Mouse (Mus musculus) left cerebral cortex, postnatal 4 days (tissue): ENCODE data around the gene Efhd1. TPM values are rescaled to one million over a fixed set of nuclear protein-coding genes. Genes with fewer than 3 reads are reported as not detected.

Source experiments
- DNase-seq: peaks from one replicate; pipeline ENCODE4 v3.0.0-alpha.2; 2022
- intact Hi-C: fragments of 180-260 bp; cut with DNase I; formaldehyde crosslinking; loops from one replicate; pipeline ENCODE4 v1.15.1; 2025
- total RNA-seq, 2 experiments: library from RNA; stranded (reverse); gene quantifications; 2 replicates each; pipeline ENCODE4 v1.2.3; 2021

The Efhd1 gene
- total RNA-seq, 2 experiments from 2014 or later: 1.5 to 2.0 TPM

DNA sequence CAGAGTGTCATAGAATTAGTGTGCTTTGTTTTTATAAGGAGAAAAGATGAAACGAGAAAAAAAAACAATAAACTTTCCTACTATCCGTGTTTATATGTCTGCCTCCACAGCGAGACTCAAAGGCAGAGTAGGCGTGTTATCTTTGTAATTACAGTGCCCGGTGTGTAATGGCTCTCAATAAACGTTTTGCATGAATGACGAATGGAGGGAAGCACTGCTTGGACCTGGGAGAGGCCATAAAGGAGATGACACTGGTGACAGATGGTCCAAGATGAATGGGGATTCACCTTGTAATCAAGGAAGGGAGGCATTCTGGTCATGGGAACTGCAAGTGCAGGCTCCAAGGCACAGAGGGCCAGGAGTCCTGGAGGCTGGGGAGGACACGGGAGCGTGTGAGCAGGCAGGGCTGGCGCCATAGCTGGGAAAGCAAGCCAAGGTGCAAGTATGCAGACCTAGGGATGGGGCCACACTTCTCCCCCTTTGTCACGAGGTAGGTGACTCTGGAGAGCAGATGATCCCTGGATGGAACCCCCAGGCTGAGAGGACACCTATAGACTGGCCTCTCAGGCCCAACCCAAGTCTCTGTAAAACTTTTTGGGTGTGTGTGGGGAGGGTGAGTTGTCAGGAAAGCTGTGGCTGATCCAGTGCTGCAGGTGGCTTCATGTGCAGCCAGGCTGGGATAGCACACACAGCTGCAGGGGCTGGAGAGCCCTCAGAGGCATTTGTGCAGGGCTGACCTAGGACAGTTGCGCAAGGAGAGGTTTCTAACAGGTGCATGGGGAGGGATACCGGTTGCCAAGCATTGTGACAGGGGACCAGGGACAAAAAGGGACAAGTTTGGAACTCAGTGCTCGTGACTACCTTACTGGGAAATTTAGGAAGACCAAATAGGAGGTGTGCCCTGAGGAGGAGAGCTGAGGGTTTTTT, 36.5 kb downstream of the Efhd1 start:
- no peak for DNase-seq
- intact Hi-C loops: no loop called here

DNA sequence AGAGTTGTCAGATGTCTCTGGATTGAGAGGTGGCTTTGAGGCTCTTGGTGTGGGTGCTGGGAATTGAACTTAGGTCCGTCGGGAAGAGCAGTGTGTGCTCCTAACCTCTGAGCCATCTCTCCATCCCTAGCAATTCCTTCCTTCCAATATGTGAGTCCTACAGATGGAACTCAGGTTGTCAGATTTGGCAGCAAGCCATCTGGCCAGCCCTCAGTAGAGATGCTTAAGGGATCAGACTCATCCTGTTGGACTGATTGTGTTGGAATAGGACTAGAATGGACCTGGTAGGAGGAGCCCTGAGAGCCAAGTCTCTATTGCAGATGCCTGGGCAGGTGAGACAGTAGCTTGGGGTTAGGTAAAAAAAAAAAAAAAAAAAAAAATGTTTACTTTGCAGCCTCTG, 37.8 kb downstream of the Efhd1 start:
- intact Hi-C loops: no loop called here
- DNase-seq: peak; percentile 73

DNA sequence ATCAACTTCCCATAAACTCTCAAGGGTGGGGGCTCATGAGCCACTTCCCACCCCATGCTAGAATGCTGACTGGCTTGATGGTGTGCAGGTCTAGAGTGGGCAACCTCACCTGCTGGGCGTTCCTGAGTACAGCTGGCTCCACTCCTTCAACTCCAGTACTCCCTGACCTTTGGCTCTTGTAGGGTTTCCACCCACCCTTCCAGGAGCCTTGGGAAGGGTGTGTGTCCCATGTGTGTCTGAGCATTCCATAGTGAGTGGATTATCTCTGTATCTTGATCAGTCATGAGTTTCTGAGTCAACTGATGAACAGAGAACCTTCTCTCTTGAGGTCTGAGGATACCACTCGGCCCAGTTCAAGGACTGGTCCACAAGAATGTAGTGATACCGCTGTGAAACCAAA, 44.8 kb downstream of the Efhd1 start:
- DNase-seq: no peak
- intact Hi-C loops: no loop called here

DNA sequence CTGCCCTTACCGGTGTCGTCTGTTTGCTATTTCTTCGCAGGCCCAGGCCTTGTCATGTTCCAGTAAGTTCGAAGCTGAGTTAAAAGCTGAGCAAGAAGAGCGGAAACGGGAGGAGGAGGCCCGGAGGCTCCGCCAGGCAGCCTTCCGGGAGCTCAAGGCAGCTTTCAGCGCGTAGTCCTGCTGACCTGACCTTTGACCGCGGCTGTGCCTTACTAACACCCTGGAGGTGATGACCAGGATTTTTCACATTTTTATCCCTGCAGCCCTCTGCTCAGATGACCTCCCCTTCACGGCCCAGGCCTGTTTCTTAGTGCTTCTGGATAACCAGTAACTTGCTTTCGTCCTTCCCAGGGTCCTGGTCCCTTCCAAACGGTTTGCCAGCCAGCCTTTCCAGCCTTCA, 45.5 kb downstream of the Efhd1 start:
- intact Hi-C loops: no loop called here

GRCm38 (mm10) chr1:87312681-87313080, 48.5 kb downstream of the Efhd1 start:
- intact Hi-C loops: no loop called here
- no peak for DNase-seq

More for the DNA sequence above, 45.5 kb downstream of the Efhd1 start:
- no peak for DNase-seq

DNA sequence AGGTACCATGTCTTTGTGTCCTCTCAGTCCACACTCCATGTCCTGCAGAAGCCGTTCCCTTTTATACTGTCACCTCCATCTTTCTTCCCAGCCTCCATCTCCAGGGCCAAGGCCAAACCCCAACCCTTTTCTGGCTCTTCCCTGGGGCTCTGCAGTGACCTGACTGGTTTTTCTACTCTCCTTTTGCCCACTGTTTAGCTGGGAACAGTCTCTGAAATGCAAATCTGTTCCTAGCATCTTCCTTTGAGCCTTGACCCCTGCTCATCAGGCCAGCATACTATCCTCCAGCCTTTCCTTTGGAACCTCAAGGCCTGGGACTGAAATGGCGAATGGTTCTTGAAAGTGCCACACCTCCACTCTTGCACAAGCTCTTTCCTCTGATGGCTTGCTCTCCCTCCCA, 49.0 kb downstream of the Efhd1 start:
- intact Hi-C loops: no loop called here
- no peak for DNase-seq

GRCm38 (mm10) chr1:87313843-87314570, 49.8 kb downstream of the Efhd1 start:
- intact Hi-C loops: no loop called here
- no peak for DNase-seq

DNA sequence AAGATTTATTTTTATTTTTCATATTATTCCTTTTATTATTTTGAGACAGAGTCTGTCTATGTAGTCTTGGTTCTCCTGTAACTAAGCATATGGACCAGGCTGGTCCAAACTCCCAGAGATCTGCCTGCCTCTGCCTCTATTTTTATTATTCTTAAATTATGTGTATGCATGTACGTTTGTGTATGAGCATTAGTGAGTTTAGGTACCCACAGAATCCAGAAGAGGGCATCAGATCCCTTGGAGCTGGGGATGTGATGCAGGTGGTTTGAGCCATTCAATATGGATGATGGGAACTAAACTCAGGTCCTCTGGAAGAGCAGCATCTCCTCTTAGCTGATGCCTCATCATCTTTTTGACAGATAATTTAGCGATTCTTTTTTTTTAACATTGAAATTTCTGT, 51.3 kb downstream of the Efhd1 start:
- intact Hi-C loops: no loop called here
- DNase-seq: no peak

- no peak for DNase-seq
- intact Hi-C loops: no loop called here
Observed at GRCm38 (mm10) chr1:87315894-87316293, 51.7 kb downstream of the Efhd1 start.

DNA sequence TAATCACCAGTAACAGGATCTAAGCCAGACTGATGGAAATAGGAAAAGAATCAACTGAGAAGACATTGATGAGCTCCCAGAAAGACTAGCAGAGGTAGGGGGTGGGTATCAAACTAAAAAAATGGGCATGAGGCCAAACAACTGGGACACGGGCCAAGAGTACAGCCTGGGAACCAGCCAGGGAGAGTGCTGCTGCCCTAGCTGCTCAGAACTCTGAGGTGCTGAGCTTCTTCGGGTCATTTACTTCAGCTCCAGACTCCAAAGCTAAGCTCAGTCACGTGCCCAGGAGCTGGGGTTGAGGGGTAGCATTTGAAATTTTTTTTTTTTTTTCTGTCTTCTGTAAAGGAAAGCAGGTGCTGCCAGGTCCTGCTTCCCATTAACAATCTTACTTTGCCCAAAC, 52.5 kb downstream of the Efhd1 start:
- intact Hi-C loops: no loop called here
- peak; percentile 69 for DNase-seq

DNA sequence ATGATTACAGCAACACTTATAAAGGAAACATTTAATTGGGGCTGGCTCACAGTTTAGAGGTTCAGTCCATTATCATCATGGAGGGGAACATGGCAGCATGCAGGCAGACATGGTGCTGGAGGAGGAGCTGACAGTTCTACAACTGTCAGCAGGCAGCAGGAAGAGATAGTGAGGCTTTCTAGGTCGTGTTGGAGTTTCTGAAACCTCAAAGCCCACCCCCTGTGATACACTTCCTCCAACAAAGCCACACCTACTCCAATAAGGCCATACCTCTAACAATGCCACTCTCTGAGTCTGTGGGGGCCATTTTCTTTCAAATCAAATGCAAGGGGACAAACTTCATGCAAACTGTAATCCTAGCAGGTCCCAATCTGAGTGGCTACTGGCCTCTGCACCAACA, 56.9 kb downstream of the Efhd1 start:
- no peak for DNase-seq
- intact Hi-C loops: no loop called here

DNA sequence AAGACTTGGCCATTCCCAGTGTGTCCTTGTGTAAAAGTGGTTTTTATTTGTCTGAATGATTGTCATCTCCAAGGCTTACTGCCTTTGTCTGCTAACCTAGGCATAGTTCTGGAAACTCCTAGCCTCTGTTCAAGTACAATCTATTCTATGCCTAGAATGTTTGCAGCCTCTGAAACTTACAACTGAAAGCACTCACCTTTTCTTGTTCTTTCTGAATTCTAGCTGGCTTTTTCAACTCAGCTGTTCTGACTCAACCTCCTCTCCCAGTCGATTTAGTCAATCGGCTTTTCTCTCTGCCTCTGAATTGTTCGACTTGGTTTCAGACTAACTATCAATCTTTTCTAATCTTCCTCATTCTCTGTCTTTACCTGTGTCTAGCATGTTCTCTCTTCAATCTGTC, 58.6 kb downstream of the Efhd1 start:
- no peak for DNase-seq
- intact Hi-C loops: no loop called here

DNA sequence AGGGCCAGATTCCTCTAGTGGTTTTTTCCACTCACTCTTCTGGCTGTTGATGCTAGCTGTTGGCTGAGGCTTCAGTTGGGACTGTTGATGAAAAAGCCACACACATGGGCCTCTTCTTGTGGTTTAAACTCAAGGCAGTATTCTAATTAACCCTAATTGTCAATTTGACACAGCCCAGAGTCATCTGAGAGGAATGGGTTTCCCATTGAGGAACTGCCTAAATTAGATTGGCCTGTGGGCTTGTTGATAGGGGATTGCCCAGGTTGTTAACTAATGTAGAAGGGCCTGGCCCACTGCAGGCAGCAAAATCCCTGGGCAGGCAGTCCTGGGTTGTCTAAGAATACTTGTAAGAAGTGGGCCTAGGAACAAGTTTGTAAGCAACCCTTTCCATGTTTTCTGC, 60.5 kb downstream of the Efhd1 start:
- intact Hi-C loops: no loop called here

GRCm38 (mm10) chr1:87326742-87327163, 62.6 kb downstream of the Efhd1 start, which contains the start of gene Gigyf2:
Gigyf2 (plus strand) TSS chr1:87326998.
- intact Hi-C loops: no loop called here
- DNase-seq: peak; percentile 98

More for the DNA sequence above, 60.5 kb downstream of the Efhd1 start:
- no peak for DNase-seq

GRCm38 (mm10) chr1:87327165-87327861, 63.1 kb downstream of the Efhd1 start:
- intact Hi-C loops: no loop called here
- DNase-seq: no peak

GRCm38 (mm10) chr1:87331774-87332173, 67.6 kb downstream of the Efhd1 start:
- DNase-seq: no peak
- intact Hi-C loops: no loop called here

GRCm38 (mm10) chr1:87350576-87350975, 86.4 kb downstream of the Efhd1 start:
- intact Hi-C loops: no loop called here
- DNase-seq: no peak

- no peak for DNase-seq
- intact Hi-C loops: no loop called here
Observed at GRCm38 (mm10) chr1:87360276-87360675, 96.1 kb downstream of the Efhd1 start.
